In the genomic region with DNA sequence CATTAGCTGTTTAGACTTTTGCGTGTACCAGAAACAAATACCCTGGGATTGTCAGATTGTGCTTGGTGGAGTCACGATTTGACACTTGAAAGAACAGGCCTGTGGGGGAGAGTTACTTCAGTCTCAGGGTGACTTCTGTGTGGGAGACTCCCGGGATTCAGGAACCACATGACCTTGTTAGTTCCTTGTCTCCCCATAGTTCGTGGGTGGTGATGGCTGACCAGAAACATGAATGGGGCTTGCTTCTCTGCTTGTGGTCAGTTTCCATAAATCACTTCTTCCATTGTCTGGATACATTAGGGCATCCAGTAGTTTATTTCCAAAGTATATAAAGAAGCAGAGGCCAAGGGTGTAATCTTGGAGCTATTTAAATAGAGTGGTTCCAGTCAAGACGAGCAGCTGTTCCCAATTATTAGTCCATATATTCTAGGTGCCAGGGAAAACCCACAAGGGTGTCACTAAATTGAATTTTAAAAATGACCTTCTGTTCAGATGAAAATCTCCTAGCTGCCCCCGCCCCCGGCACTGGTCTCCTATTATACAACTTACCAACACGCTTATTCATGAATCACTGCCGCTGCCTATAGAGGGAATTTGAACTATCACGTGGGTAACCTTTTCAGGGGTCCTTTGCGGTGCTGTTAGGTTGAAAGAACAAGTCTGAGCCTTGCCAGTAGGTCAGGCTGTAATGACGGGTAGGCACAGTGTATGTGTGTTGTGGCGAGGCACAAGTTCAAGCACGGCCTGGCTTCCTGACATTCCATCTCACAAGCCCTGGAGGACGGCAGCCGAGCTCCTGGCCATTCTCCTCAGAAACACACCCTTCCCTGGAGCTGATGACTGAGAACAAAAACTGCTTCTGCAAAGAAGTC, we compare ENCODE assay signal across 14 mouse cellular contexts.
A peak's percentile ranks its signal among the peaks of the same experiment; 100 is the strongest.
DNase-seq lines count a peak whose midpoint lies in the region; ATAC-seq and TF ChIP-seq lines count a peak whose summit lies in the region.
"Had no signal": no experiment of that assay in that cellular context is flagged by ENCODE, and none has a peak within 500 bp of the region (broad histone marks: within the 10 kb centered on the region; RNA-seq: fewer than 3 reads in every experiment).

No protein-coding gene starts in this region.

- no peaks in the 10 kb centered on the region for H3K36me3 ChIP-seq in hindbrain, embryonic 11.5 days (ENCODE audit: control insufficient read depth, insufficient read depth, low read length)
- no peaks in the 10 kb centered on the region for H3K36me3 ChIP-seq in hindbrain, embryonic 13.5 days
- no peaks in the 10 kb centered on the region for H3K36me3 ChIP-seq in embryonic facial prominence, embryonic 14.5 days (ENCODE audit: control insufficient read depth, insufficient read depth, low read length)
- H3K36me3 ChIP-seq in limb, embryonic 14.5 days (ENCODE audit: control insufficient read depth, insufficient read depth, low read length): no peaks in the 10 kb centered on the region
- H3K36me3 ChIP-seq: forebrain, embryonic 10.5 days; heart, embryonic 10.5 days; midbrain, embryonic 10.5 days had no signal

- peak; percentile 5 for DNase-seq in hindbrain, embryonic 11.5 days (ENCODE audit: low spot score)
- DNase-seq in MN1 (ENCODE audit: low spot score): peak; percentile 8
- peak; percentile 57 for DNase-seq in embryonic facial prominence, embryonic 14.5 days (ENCODE audit: low spot score)
- DNase-seq in limb, embryonic 14.5 days (ENCODE audit: low spot score): peak; percentile 60
- no peak for DNase-seq in layer of hippocampus, postnatal 36 days
- no peak for DNase-seq in layer of hippocampus, adult 8-10 months (ENCODE audit: low spot score in 2 of 2)
- DNase-seq: cerebellum, adult 11 months; lung, postnatal 14 days; thymus, postnatal 25 days had no signal

- no peaks in the 10 kb centered on the region for H3K9me3 ChIP-seq in hindbrain, embryonic 11.5 days (ENCODE audit: control insufficient read depth, low read length)
- H3K9me3 ChIP-seq in hindbrain, embryonic 13.5 days: no peaks in the 10 kb centered on the region
- H3K9me3 ChIP-seq in embryonic facial prominence, embryonic 14.5 days (ENCODE audit: control insufficient read depth, low read length): no peaks in the 10 kb centered on the region
- no peaks in the 10 kb centered on the region for H3K9me3 ChIP-seq in limb, embryonic 14.5 days (ENCODE audit: control insufficient read depth, low read length)
- H3K9me3 ChIP-seq: forebrain, embryonic 10.5 days; heart, embryonic 10.5 days; midbrain, embryonic 10.5 days had no signal

- no peak for TF ChIP-seq POLR2A in limb, embryonic 14.5 days (IDR thresholded peaks at IDR 0.05; ENCODE audit: borderline replicate concordance, extremely low read depth, insufficient read depth, insufficient read length)

- no peak for ATAC-seq in hindbrain, embryonic 11.5 days (ENCODE audit: low FRiP score)
- no peak for ATAC-seq in hindbrain, embryonic 13.5 days (ENCODE audit: low FRiP score)
- no peak for ATAC-seq in embryonic facial prominence, embryonic 14.5 days (ENCODE audit: low read depth)
- peak; percentile 57; the same call in 1 of the 2 replicates for ATAC-seq in limb, embryonic 14.5 days (ENCODE audit: low FRiP score, low read depth)

- no peak overlapping the region for H3K4me3 ChIP-seq in hindbrain, embryonic 11.5 days (ENCODE audit: low read depth, low read length)
- no peak overlapping the region for H3K4me3 ChIP-seq in hindbrain, embryonic 13.5 days
- H3K4me3 ChIP-seq in embryonic facial prominence, embryonic 14.5 days (ENCODE audit: low read depth, low read length): no peak overlapping the region
- H3K4me3 ChIP-seq in limb, embryonic 14.5 days (replicated peaks; ENCODE audit: low read length): no peak overlapping the region
- H3K4me3 ChIP-seq: forebrain, embryonic 10.5 days; heart, embryonic 10.5 days; midbrain, embryonic 10.5 days had no signal

- H3K4me2 ChIP-seq in hindbrain, embryonic 11.5 days (replicated peaks; ENCODE audit: low read depth, low read length): no peak overlapping the region
- H3K4me2 ChIP-seq in hindbrain, embryonic 13.5 days: no peak overlapping the region
- H3K4me2 ChIP-seq in embryonic facial prominence, embryonic 14.5 days (ENCODE audit: low read depth, low read length): no peak overlapping the region
- H3K4me2 ChIP-seq in limb, embryonic 14.5 days (replicated peaks; ENCODE audit: low read depth, low read length, severe bottlenecking): no peak overlapping the region

- no peaks in the 10 kb centered on the region for H3K4me1 ChIP-seq in hindbrain, embryonic 11.5 days (replicated peaks; ENCODE audit: control insufficient read depth, insufficient read depth, low read length)
- no peaks in the 10 kb centered on the region for H3K4me1 ChIP-seq in hindbrain, embryonic 13.5 days (replicated peaks)
- H3K4me1 ChIP-seq in embryonic facial prominence, embryonic 14.5 days (ENCODE audit: control insufficient read depth, insufficient read depth, low read length): 0 out of 2 replicates have a peak, but pooled peaks cover 4% of the 10 kb centered on the region
- H3K4me1 ChIP-seq in limb, embryonic 14.5 days (ENCODE audit: control insufficient read depth, insufficient read depth, low read length): peaks cover 22% of the 10 kb centered on the region
- H3K4me1 ChIP-seq: heart, embryonic 10.5 days; midbrain, embryonic 10.5 days had no signal

- 66% methylated on average over 16 of the region's 16 CpGs for WGBS in hindbrain, embryonic 11.5 days
- WGBS in hindbrain, embryonic 13.5 days: 62% methylated on average over 16 of the region's 16 CpGs
- 46% methylated on average over 16 of the region's 16 CpGs for WGBS in embryonic facial prominence, embryonic 14.5 days
- WGBS in limb, embryonic 14.5 days: 22% methylated on average over 16 of the region's 16 CpGs

- no peak overlapping the region for H3K9ac ChIP-seq in hindbrain, embryonic 11.5 days (ENCODE audit: low read depth, low read length)
- no peak overlapping the region for H3K9ac ChIP-seq in hindbrain, embryonic 13.5 days
- H3K9ac ChIP-seq in embryonic facial prominence, embryonic 14.5 days (ENCODE audit: low read depth, low read length): no peak overlapping the region
- H3K9ac ChIP-seq in limb, embryonic 14.5 days (ENCODE audit: low read depth, low read length, severe bottlenecking): no peak overlapping the region
- H3K9ac ChIP-seq: liver, embryonic 14.5 days had no signal

- H3K27ac ChIP-seq in hindbrain, embryonic 11.5 days (ENCODE audit: low read depth, low read length): no peak overlapping the region
- H3K27ac ChIP-seq in hindbrain, embryonic 13.5 days: no peak overlapping the region
- no peak overlapping the region for H3K27ac ChIP-seq in embryonic facial prominence, embryonic 14.5 days (replicated peaks; ENCODE audit: low read depth, low read length)
- peak overlapping the region; percentile 15; the same call in 1 of the 2 replicates for H3K27ac ChIP-seq in limb, embryonic 14.5 days (replicated peaks; ENCODE audit: low read depth, low read length)
- H3K27ac ChIP-seq: forebrain, embryonic 10.5 days; heart, embryonic 10.5 days; liver, embryonic 14.5 days; midbrain, embryonic 10.5 days had no signal

- no peaks in the 10 kb centered on the region for H3K27me3 ChIP-seq in hindbrain, embryonic 11.5 days (ENCODE audit: control insufficient read depth, insufficient read depth, low read length)
- H3K27me3 ChIP-seq in hindbrain, embryonic 13.5 days: no peaks in the 10 kb centered on the region
- H3K27me3 ChIP-seq in embryonic facial prominence, embryonic 14.5 days (replicated peaks; ENCODE audit: control insufficient read depth, insufficient read depth, low read length): no peaks in the 10 kb centered on the region
- no peaks in the 10 kb centered on the region for H3K27me3 ChIP-seq in limb, embryonic 14.5 days (ENCODE audit: control insufficient read depth, insufficient read depth, low read length)

Comparison
In these comparisons a context has a peak if more than half of its experiments do, and no peak if none do; other contexts are left out.
1. DNase-seq: peak in hindbrain, embryonic 11.5 days (single experiment), MN1 (single experiment), embryonic facial prominence, embryonic 14.5 days (single experiment) and limb, embryonic 14.5 days (single experiment); none in layer of hippocampus, postnatal 36 days (0 of 2) and layer of hippocampus, adult 8-10 months (0 of 2).